Mouse (Mus musculus): Measurements from ENCODE around the gene Slc30a3.

Gene Slc30a3

DNA sequence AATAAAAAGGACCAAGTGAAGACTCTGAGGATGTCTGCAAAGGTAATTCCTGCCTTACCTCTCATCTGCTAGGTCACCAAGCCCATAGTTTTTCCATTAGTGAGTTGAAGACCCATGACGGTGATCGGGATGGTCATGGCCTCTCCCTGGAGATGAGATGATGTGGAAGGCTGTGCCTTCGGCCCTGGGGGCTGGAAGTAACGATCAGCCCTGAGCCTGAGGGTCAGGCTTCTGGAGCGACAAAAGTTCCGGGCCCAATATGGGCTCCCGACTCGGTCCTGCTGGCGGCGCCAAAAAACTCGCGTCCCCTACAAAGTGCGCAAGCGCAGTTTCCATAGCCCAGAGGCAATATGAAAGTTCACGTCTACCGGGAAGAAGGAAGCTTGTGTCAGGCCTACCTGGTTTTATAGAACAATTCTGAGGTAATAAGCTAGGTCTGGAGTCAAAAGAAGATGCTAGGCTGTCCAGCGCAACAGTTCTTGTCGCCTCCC lies at the start of gene Slc30a3:
Gene Slc30a3 (minus strand): TSS at position 238 of the 491 bp plus-strand sequence.
- no peak for ATAC-seq (ENCODE audit: low TSS enrichment)

DNA sequence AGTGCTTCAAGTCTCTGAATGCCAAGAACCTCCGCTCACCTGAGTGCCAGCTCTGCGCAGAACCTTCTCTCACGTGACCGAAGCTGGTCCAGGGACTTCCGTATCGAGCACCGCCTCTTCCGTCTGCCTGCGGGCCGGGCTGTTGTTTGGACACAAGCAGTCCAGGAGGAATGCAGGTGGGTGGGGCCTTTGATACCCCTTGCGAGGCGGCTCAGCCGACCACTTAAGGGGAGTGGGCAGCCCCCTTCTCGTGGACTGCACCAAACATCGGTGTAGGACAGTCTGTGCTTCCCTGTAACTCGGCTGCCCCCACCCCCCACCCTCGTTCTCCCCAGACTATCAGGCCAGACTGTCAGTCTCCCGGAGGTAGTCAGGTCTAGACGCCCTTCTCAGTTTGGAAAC lies 46.1 kb upstream of the Slc30a3 start, which contains the start of gene Mpv17:
Gene Mpv17 (minus strand): TSS at position 100 of the 402 bp plus-strand sequence.
- peak; percentile 94 for ATAC-seq (ENCODE audit: low TSS enrichment)

DNA sequence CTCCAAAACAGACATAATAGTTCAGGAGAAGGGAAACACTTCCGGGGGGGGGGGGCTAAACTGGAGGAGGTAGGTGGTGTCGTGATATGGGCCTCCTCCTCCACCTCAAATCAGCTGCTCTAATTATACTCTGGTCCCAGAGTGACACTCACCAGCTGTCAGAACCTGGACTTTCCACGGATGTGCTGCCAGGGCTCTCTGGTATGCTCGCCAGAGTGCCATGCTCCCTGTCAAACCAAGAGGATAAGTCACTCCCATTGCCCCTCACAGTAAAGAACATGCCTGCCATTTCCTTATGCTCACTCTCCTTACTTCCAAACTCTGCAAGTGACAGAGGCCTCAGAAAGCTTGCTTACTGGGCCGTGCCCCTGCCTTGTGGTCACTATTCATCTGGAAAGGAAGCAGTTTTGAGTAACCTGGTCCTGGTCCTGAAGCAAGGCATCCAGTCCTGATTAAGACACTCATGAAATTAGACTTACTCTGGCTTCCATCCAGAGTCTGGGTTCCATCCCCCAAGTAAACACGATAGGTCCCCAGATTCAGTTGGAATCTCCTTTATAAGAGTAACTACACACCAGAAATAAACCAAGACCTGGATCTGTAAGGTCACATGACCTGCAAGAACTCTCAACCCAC lies 45.6 kb upstream of the Slc30a3 start:
- ATAC-seq (ENCODE audit: low TSS enrichment) = peak; percentile 20; the same call in 1 of the 2 replicates

DNA sequence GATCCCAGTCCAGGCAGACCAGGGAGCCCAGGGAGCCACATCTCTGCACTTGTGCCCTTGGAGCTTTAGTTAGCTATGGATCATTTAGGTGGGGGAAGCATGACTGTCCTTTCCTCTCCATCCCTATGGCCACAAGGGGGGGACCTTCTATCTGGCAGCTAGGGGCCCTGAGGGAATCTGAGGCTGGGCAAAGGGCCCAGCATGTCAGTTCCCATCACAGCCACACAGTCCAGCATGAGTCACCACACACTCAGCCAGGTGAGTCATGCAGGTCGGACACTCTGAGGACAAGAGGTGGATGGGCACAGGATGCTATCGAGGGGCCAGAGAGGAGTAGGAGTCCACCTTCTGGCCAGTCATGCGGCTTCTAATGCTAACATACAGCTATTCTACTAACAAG lies 43.7 kb upstream of the Slc30a3 start:
- ATAC-seq (ENCODE audit: low TSS enrichment) = no peak

DNA sequence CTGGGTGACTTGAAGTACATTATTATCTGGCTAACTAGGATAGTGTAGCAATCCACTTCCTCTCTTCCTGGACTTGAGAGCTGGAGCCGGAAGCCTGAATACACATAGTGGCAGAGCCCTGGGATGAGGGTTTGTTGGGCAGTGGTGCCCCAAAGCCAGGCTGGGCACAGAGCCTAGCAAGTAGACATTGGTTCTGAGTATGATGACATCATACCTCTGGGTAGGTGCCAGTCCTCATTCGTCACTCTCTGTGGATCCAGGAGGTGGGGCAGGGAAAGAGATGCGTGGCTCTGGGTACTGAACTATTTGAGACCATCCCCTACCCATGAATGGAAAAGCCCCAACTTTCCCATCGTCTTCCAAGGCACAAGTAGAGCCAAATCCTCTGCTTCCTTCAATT lies 41.7 kb upstream of the Slc30a3 start:
- no peak for ATAC-seq (ENCODE audit: low TSS enrichment)

DNA sequence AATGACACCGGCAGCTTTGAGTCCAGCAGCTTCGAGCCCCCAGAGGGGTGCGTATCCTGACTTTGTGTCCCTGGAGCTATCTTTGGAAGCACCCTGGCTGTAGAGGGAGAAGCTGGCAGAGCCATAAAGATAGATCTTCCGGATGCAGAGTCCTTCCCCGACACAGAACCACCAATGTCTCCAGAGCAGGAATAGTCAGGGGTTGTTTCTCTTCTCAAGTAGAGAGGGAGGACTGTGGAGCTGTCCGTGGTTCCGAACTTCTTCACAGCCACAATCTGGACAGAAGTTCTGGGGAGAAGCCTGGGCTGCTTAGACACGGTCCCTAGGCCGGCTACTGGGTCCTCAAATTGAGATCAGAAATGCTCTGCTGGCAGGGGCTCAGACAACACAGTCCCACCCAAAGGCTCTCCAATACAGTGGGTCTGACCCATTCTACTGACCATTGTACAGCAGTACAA lies 31.0 kb upstream of the Slc30a3 start:
- ATAC-seq (ENCODE audit: low TSS enrichment) = no peak

DNA sequence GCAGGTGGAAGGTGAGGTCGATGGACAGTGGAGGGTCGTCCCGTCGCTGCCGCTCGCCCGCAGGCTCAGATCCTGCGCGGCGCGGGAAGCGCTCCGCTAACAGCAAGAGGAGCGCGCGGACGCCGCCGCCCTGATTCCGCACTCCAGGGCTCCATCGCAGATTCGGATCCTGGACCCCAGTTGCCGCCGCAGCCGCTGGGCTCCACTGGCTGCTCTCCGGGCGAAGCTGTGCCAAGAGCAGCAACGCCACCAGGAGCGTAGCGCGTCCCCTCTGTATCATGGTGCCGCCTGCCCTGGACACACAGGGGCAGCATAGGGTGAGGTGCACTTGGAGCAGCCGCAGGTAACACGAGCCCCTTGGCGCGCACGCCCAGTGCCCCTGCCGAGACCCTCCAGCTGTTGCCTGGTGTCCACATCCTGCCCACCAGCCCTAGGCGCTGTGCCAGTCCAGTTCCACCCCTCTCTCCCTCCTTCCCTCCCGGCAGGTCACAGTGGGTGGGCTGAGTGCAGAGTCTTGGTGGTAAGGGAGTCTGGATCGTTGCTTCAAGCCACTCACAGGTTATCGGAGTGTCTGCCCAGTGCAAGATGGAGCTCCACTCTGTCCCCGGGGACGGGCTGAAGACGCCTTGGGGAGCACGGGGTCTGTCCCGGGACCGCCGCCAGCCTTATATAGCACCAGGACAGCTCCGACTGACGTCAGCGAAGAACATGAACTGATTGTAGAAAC lies 30.4 kb upstream of the Slc30a3 start, which contains the start of gene Ucn:
Gene Ucn (minus strand): TSS at position 589 of the 727 bp plus-strand sequence.
- ATAC-seq (ENCODE audit: low TSS enrichment) = peak; percentile 13; the same call in 1 of the 2 replicates

DNA sequence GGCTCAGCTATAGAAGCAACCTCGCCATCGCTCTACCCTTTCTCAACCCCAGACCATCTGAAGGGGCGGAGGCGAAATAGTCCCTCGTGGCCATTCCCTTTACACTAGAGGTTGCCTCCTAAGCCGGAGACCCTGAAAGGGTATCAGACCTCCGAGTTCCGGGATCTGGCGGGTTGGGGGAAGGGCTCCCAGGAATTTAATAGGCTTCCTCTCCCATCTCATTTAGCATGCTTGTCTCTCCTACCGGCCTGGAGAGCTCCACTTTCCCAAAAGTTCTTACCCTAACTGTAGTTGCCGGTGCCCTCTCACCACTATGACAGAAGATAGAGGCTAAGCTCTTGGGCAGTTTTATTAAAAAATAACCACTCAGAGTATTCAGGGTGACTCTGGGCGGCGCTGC lies 29.6 kb upstream of the Slc30a3 start:
- ATAC-seq (ENCODE audit: low TSS enrichment) = no peak

DNA sequence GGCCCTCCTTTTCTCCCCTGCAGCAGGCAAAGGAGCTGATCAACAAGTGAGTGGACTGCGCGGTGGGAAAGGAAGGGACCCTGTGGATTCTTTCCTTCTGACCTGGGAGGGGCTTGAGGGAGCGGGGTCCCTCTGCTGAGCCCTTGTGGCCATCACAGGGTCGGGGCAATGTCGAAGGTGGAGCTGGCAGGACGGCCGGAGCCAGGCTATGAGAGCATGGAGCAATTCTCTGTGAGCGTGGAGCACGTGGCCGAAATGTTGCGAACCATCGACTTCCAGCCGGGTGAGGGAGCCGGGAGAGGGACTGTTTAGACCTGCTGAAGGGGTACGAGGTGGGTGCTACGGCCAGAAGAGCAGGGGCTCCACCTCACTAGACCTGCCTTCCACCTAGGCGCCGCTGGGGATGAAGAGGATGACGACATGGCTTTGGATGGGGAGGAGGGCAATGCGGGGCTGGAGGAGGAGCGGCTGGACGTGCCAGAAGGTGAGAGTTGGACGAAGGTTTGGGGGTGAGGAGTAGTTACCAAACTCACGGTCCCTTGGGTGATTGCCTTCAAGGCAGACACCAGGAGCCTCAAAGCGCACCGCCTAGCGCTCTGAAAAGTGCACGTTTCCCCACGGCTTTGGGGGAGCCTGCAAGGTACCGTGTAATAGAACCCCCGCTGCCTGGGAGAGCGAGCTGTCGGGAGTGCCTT lies 28.8 kb upstream of the Slc30a3 start:
- ATAC-seq (ENCODE audit: low TSS enrichment) = no peak

DNA sequence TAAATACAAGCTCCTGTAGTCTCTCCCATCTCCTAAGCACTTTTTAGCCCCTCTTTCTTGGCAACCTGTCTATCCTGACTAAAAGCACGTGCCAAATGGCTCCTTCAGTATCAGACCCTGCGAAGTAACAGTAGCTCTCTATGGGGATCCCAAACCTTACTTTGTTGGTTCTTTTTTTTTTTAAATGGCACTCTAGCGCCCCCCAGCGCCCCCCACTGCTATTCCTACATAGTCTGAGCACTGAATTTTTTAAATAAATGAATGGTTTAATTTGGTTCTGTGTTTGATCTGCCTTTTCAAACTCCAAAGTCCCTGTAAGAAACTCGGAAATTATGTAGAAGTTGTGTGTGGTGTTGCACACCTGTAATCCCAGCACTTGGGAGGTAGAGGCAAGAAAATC lies 18.0 kb upstream of the Slc30a3 start:
- no peak for ATAC-seq (ENCODE audit: low TSS enrichment)

DNA sequence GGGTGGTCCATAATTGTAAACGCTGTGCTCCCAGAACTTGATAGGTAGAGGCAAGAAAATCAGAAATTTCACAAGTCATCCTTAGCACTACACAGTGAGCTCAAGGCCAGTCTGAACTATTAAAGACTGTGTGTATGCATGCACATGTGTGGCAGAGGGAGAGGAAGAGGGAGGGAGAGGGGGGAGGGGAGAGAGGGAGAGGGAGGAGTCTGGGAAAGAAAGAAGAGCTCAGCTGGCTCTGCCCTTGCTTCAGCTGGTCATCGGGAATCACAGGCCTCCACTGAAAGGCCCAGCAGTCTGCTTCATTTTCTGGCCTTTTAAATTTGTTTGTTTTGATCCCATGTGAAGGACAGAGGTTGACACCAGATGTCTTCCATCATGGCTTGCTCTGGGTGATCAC lies 15.4 kb upstream of the Slc30a3 start:
- no peak for ATAC-seq (ENCODE audit: low TSS enrichment)

DNA sequence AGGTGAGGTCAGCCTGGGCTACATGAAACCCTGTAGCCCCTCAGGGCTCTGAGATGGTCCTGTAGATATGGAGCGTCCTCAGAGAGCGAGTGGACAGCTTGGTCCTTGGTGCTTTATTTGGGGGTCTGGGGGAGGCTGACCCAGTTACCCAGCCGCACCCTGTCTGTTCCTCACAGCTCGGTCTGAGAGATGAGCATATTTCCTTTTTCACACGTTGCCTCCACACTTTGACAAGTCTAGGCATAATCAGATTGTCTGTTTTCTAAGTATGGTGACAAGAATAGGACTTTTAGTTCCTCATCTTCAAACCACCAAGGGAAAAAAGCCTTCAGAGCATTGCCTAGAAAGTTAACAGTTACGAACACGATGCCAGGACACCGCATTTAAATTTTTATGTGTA lies 13.1 kb upstream of the Slc30a3 start:
- peak; percentile 92 for ATAC-seq (ENCODE audit: low TSS enrichment)

DNA sequence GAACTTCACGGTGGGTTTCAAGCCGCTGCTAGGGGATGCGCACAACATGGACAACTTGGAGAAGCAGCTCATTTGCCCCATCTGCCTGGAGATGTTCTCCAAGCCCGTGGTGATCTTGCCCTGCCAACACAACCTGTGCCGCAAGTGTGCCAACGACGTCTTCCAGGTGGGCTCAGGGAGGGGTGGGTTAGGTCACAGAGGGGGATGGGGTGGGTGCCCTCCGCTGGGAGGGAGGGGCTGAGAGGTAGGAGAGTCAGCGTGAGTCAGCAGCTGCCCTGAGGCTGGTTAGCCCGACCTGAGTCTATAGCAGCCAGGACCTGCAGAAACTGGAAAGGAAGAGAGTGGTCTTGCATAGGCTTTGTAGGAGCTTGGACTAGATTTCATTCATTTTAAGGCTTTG lies 8.9 kb upstream of the Slc30a3 start:
- no peak for ATAC-seq (ENCODE audit: low TSS enrichment)

DNA sequence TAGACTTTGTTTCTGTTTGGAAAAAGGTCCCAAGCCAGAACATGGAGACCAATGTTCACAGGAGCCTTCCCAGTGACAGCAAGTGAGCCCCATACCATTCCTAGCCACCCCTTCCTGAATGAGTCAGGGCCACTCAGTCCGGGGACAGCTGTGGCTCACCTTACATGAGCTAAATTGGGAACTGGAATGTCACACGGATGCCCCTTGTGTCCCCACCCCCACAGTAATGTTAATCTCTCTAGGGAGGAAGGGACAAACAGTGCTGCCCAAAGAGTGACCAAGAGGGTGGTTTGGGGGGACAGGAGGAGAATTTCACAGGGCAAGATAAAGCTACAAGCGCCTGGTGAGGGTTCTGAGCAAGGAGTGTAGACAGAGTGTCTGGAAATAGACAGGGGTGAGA lies 8.3 kb upstream of the Slc30a3 start, which contains the start of gene Trim54:
Gene Trim54 (plus strand): TSS at position 359 of the 400 bp plus-strand sequence.
- no peak for ATAC-seq (ENCODE audit: low TSS enrichment)

DNA sequence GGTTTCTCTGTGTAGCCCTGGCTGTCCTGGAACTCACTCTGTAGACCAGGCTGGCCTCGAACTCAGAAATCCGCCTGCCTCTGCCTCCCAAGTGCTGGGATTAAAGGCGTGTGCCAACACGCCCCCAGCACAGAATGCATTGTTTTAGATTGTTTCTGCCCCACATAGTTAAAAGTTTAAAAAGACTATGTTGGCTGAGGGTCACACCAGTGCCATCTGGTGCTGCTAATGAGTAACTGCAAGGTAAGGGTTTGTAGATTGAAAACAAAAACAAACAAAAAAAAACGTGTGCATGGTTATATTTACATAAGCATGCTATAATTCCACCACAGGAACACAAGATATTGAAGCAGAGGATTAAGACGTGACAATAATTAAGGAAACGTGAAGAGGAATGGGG lies 2.7 kb upstream of the Slc30a3 start:
- ATAC-seq (ENCODE audit: low TSS enrichment) = no peak

DNA sequence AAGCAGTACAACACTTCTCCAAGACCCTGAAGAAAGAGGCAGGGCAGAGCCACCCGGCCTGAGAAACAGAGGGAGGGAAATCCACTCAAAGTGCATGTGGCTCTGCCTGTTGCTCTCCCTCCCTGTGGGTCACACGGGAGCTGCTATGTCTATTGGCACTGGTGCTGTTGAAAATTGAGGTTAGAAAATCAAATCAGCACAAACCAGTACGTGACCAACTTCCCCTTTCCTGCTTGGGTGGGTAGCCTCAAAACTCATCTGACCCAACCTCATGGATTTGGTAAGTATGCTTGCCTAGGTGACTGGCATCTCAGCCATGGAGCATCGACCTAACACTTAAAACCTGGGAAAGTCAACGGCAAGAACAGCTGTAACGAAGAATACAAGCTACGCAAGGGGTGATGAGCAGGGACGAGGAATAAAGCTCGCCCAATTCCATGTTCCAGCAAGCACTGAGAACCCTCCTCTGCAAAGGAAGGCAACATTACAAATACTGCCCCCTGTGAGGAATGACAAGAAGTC lies 2.2 kb downstream of the Slc30a3 start, which contains the start of gene Dnajc5g:
Gene Dnajc5g (plus strand): TSS at position 472 of the 522 bp plus-strand sequence.
- ATAC-seq (ENCODE audit: low TSS enrichment) = no peak

DNA sequence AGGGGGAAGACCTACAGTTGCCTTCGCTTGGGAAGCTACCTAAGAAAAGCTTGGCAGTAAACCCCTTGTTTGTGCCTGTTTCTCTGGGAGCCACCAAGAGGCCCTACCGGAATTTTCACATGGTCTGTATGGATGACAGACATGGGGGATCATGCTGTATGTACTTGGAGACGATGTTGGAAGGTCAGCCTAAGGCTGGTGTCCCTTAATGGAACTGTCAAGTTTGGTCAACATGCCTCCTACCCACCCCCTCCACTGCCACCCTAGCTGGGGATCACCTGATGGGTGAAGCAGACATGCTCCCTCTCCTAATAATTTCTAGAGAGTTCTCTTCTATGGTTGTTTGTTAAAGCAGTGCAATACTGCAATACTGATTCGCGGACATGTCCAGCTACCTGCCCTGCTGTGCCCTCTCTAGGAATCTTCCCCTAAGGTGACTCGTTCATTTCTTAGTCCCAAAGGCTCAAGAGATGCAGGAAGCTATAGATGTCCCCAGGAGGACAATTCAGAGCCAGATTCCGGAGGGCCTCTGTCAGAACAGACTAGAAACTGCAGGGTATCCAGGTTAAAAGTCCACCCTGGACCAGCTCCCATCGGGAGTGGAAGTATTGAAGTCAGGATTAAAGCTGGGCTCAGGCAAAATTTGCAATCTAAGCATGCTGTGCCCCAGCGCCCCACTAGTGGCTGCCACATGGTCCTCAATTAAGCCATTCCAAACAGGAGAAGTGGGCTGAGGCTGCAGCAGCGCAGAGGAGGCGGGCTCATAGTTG lies 12.1 kb downstream of the Slc30a3 start:
- ATAC-seq (ENCODE audit: low TSS enrichment) = no peak

DNA sequence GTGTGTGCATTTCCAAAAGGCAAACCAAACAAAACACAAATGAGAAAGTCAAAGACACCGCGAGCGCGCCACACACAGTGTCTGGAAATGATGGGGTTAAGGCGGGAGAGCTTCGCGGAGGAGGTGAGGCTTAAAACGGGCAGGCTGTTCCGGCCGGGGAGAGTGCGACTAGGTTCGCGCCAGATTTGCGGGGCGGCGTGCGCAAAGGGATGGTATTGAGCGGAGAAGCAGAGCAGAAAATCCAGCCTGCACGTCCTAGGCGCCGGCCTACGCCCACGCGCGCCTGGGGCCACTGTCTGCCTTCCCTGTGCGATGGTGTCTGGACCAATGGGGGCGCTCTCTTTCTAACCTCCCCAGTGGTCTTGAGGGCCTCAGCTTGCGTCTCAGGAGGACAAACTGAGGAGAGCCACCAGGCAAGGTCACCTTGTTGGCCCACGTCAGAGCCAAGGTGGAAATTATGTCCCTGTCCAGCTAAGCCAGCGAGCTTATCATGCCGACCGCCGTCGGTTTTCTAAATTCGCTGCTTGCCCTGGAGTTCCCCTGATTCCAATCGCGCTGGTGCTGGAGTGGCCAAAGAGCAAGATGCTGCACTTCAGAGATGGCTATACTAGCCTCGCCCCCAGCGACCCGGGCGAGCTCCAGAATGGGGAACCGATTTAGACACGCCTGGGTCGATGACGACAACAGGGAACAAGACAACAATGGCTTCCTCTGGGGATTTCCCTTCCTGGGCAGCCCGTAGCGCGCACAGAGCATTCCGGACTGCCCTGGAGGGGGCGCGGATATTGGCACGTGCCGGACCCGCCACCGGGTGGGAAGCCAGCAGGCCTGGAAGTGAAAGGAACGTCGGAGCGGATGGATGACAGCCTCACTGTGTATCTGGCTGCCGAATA lies 13.0 kb downstream of the Slc30a3 start:
- ATAC-seq (ENCODE audit: low TSS enrichment) = peak; percentile 39

DNA sequence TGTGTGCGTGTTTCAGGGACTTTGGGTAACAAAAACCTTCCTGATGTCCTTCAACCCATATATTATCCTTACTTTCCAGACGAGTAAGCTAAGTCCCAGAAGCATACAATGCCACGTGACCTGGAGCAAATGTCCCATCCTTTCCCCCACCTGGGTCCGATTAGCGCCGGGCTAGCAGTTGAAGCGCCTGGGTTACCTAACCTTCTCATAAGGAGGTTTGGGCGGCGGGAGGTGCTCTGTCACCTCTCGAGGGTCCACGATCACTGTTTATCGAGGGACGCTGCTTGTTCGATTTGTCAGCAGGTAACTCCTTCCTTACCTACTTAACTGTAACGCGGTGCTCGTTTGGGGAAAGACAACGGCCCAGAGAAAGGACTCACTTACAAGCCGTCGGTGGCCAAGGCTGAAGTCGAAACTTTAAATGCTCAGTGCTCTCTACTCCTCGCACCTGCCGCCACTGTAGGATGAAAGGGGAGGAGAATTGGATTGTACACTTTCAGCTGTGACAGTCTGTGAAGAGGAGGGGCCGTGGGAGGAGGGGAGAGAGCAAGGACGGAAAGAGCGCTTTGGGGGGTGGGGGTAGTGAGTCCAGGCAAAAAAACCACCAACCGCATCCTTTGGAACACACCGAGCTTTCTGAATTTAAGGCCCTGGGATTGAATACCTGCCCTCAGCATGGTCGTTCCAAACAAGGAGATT lies 13.8 kb downstream of the Slc30a3 start:
- 0 out of 2 replicates have a peak, but pooled peaks have one; percentile 14 for ATAC-seq (ENCODE audit: low TSS enrichment)
